Mouse (Mus musculus) neural tube, embryonic 14.5 days (tissue): ENCODE results near the gene Nrip3. TPM values are rescaled to one million over a fixed set of nuclear protein-coding genes. Genes with fewer than 3 reads are reported as not detected.
A peak's percentile ranks its signal among the peaks of the same experiment; 100 is the strongest.

Experiments used
- ATAC-seq: fragments of 200-750 bp; cut with Nextera tagmentation; 2 replicates; pipeline ENCODE4 v1.8.0; 2017; ENCODE audit warnings: low read depth, mild to moderate bottlenecking, moderate TSS enrichment, moderate library complexity
- H3K27ac ChIP-seq: fragments of 300-500 bp; sonication (generic); 2 replicates; pipeline ENCODE4 v1.5.1; 2014; ENCODE audit warnings: low read depth, mild to moderate bottlenecking, control low read depth, low read length, moderate library complexity, mixed read lengths
- H3K27me3 ChIP-seq: fragments of 300-500 bp; sonication (generic); 2 replicates; pipeline ENCODE4 v1.6.1; 2014; ENCODE audit warnings: low read length; ENCODE audit not compliant: control insufficient read depth, insufficient read depth
- H3K36me3 ChIP-seq: fragments of 300-500 bp; sonication (generic); 2 replicates; pipeline ENCODE4 v1.6.1; 2014; ENCODE audit warnings: low read length, mixed read lengths; ENCODE audit not compliant: control insufficient read depth, insufficient read depth
- H3K4me1 ChIP-seq: fragments of 300-500 bp; sonication (generic); 2 replicates; pipeline ENCODE4 v1.6.1; 2014; ENCODE audit warnings: low read length; ENCODE audit not compliant: control insufficient read depth, insufficient read depth
- H3K4me2 ChIP-seq: fragments of 300-500 bp; sonication (generic); 2 replicates; pipeline ENCODE4 v1.6.1; 2014; ENCODE audit warnings: mild to moderate bottlenecking, low read depth, low read length, control low read depth
- H3K4me3 ChIP-seq: fragments of 300-500 bp; sonication (generic); 2 replicates; pipeline ENCODE4 v1.5.1; 2014; ENCODE audit warnings: low read depth, low read length, control low read depth, mixed read lengths
- H3K9ac ChIP-seq: fragments of 300-500 bp; sonication (generic); replicated peaks from 2 replicates; pipeline ENCODE4 v1.6.1; 2014; ENCODE audit warnings: low read depth, mild to moderate bottlenecking, control low read depth, low read length, mixed read lengths
- H3K9me3 ChIP-seq: fragments of 300-500 bp; sonication (generic); 2 replicates; pipeline ENCODE4 v1.6.1; 2016; ENCODE audit warnings: low read length; ENCODE audit not compliant: control insufficient read depth
- WGBS: fragments of 180-500 bp; shearing (Covaris S2); extraction: QIAGEN DNeasy Blood & Tissue Kit; methylation state at CpG from one replicate; pipeline ENCODE4 v1.1.7; 2014; 5-methylcytosine and 5-hydroxymethylcytosine counted together
- polyA plus RNA-seq: library from polyadenylated mRNA; unstranded; fragments of >200 nt; fragmentation: Nextera tagmentation; extraction: Ambion mirVana; gene quantifications from 2 replicates; pipeline ENCODE4 v1.2.1, GENCODE M21; 2014

The Nrip3 gene
- polyA plus RNA-seq, 1 experiment from 2014 or later, result 17.0 TPM

DNA sequence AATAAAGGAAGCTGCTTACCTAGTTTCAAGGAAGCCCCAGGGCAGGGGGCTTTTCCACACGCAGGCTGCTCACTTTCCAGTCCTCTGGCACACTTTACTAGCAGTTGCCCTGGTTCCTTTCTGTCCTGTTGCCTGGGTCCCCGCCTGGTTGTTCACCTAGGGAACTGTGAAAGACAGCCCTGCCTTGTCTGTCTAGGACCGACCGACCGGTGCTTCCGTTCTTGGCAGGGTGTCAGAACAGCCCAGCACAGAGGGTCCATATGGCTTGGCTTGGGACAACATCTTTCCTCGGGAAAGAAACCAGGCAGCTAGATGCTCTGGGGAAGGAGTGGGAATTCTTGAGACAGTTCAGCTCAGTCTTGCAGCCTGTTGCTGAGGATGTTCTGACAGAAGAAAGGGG is 1.5 kb upstream of the Nrip3 start:
- no peaks in the 10 kb centered on the region for H3K9me3 ChIP-seq
- H3K27ac ChIP-seq, result no peak overlapping the region
- WGBS, result 55% methylated on average over 7 of the region's 7 CpGs
- no peaks in the 10 kb centered on the region for H3K36me3 ChIP-seq
- H3K4me1 ChIP-seq, result 0 out of 2 replicates have a peak, but pooled peaks cover 3% of the 10 kb centered on the region
- H3K4me2 ChIP-seq, result no peak overlapping the region
- no peak for ATAC-seq
- no peak overlapping the region for H3K9ac ChIP-seq
- H3K4me3 ChIP-seq, result no peak overlapping the region
- H3K27me3 ChIP-seq, result peaks cover 14% of the 10 kb centered on the region

DNA sequence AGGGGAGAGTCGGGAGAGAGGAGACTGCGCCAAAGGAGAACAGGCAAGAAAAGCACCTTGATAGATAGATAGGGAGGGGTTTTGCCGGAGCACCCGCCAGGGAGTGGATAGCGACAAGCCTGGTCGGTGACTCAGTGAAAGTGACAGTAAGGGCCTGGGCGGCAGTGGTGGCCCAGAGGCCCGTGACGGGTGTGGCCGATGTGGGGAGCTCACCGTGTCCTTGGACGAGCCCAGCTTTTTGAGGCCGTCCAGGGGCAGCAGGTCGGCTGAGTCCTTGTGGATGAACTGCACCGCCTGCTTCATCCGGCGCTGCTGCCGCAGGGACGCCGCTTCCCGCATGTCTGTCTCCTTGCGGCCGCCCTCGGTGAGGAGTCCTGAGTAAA is 747 bp downstream of the Nrip3 start:
- under 1% methylated on average over 24 of the region's 24 CpGs for WGBS
- H3K27ac ChIP-seq, result no peak overlapping the region
- H3K27me3 ChIP-seq, result peaks cover 14% of the 10 kb centered on the region

GRCm38 (mm10) chr7:109772251-109772650 is 9.6 kb downstream of the Nrip3 start:
- H3K36me3 ChIP-seq, result no peaks in the 10 kb centered on the region
- no peak for ATAC-seq
- no peaks in the 10 kb centered on the region for H3K27me3 ChIP-seq
- H3K9me3 ChIP-seq, result no peaks in the 10 kb centered on the region
- H3K4me1 ChIP-seq, result no peaks in the 10 kb centered on the region
- no peak overlapping the region for H3K4me2 ChIP-seq
- H3K9ac ChIP-seq, result no peak overlapping the region
- no peak overlapping the region for H3K4me3 ChIP-seq
- no peak overlapping the region for H3K27ac ChIP-seq

More for the DNA sequence above, 747 bp downstream of the Nrip3 start:
- Histone ChIP-seq H3K4me1 (0 out of 2 replicates have a peak, but pooled peaks cover 3% of the 10 kb centered on the region), H3K36me3 (no peaks in the 10 kb centered on the region), H3K4me2 (peak overlapping the region; percentile 96), H3K9me3 (no peaks in the 10 kb centered on the region), H3K9ac (peak overlapping the region; percentile 51), H3K4me3 (peak overlapping the region; percentile 57)
- peak; percentile 76; the same call in 1 of the 2 replicates for ATAC-seq

GRCm38 (mm10) chr7:109768699-109769383 is 13.0 kb downstream of the Nrip3 start:
- no peaks in the 10 kb centered on the region for H3K27me3 ChIP-seq
- H3K9ac ChIP-seq, result no peak overlapping the region
- 65% methylated on average over 2 of the region's 2 CpGs for WGBS
- ATAC-seq, result no peak
- H3K36me3 ChIP-seq, result no peaks in the 10 kb centered on the region
- no peak overlapping the region for H3K4me3 ChIP-seq
- no peak overlapping the region for H3K27ac ChIP-seq
- H3K4me2 ChIP-seq, result no peak overlapping the region
- no peaks in the 10 kb centered on the region for H3K9me3 ChIP-seq
- H3K4me1 ChIP-seq, result no peaks in the 10 kb centered on the region

- Histone ChIP-seq H3K4me1 (no peaks in the 10 kb centered on the region), H3K4me2 (no peak overlapping the region), H3K9ac (no peak overlapping the region), H3K27ac (no peak overlapping the region), H3K27me3 (no peaks in the 10 kb centered on the region), H3K36me3 (no peaks in the 10 kb centered on the region), H3K9me3 (no peaks in the 10 kb centered on the region), H3K4me3 (no peak overlapping the region)
- ATAC-seq, result no peak
- 85% methylated on average over 7 of the region's 7 CpGs for WGBS
Observed at GRCm38 (mm10) chr7:109767575-109768350, 14.1 kb downstream of the Nrip3 start.

DNA sequence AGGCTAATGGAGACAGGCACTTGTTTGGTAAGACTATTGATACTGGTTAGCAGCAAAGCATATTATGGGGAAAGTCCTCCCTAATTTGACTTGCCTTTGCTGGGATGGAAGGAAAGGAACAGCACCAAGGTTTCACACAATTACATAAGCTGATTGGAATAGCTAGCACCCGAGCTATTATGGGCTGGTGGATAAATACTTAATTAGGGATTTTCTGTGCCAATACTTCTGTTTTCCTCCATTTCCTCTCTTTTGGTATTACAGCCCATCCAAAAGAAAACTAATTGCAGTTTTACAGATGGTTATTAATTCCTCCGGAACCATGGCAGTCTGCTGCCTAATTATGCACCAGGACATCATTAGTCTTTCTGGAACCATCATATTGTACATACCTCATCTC is 17.8 kb downstream of the Nrip3 start:
- Histone ChIP-seq H3K4me2 (no peak overlapping the region), H3K9me3 (no peaks in the 10 kb centered on the region), H3K9ac (no peak overlapping the region), H3K4me1 (no peaks in the 10 kb centered on the region), H3K27me3 (no peaks in the 10 kb centered on the region), H3K36me3 (no peaks in the 10 kb centered on the region), H3K27ac (no peak overlapping the region), H3K4me3 (no peak overlapping the region)
- no peak for ATAC-seq
- 77% methylated on average over 2 of the region's 2 CpGs for whole genome bisulfite sequencing

DNA sequence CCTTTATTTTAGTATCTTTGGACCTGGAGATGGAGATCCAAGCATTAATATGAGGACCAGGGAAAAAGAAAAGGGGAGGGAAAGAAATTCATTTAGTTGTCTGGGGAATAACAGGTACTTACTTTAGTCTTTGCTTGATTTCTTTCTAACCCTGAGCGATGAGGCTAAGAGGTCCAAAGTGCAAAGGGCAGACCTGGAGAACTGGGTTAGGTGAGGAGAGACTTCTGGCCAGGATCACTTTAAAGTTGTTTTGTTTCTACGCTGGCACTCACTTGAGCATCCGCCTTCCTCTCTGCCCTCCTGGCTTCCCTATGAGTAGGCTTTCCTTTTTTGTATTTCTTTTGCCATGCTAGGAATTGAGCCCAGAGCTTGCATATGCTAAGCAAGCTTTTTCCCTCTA is 25.5 kb downstream of the Nrip3 start:
- ATAC-seq, result no peak
- no peaks in the 10 kb centered on the region for H3K36me3 ChIP-seq
- no peaks in the 10 kb centered on the region; the same call in 1 of the 2 replicates for H3K27me3 ChIP-seq
- no peak overlapping the region for H3K4me3 ChIP-seq
- H3K9ac ChIP-seq, result no peak overlapping the region
- H3K27ac ChIP-seq, result no peak overlapping the region
- no peak overlapping the region for H3K4me2 ChIP-seq
- no peaks in the 10 kb centered on the region for H3K9me3 ChIP-seq
- 93% methylated on average over 3 of the region's 3 CpGs for WGBS
- peaks cover 12% of the 10 kb centered on the region for H3K4me1 ChIP-seq

DNA sequence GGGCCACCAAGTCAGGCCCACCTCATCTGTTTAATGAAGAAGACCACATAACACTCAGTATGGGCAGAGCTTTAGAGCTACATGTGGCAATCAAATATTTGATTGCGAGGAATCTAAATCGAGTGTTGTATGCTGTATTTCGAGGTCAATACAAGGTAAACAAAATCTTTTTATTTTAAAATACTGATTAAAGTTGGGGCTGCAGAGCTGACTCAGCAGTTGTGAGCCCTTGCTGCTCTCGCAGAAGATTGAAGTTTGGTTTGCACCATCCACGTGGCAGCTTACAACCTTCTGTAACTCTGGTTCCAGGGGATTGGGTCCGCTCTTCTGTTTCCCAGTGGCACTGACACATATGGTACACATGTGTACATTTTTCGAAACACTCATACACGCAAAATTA is 27.8 kb downstream of the Nrip3 start:
- Histone ChIP-seq H3K4me3 (no peak overlapping the region), H3K4me2 (no peak overlapping the region), H3K36me3 (0 out of 2 replicates have a peak, but pooled peaks cover 5% of the 10 kb centered on the region), H3K27ac (no peak overlapping the region), H3K27me3 (no peaks in the 10 kb centered on the region; the same call in 1 of the 2 replicates), H3K9ac (no peak overlapping the region), H3K9me3 (no peaks in the 10 kb centered on the region), H3K4me1 (peaks cover 17% of the 10 kb centered on the region)
- no peak for ATAC-seq
- WGBS, result 93% methylated on average over 8 of the region's 8 CpGs
